Mouse (Mus musculus) cortical plate, adult 2 months (tissue): Measurements from ENCODE around the gene Pabpc6.

ENCODE experiments used
- CTCF ChIP-seq: fragments of 200-500 bp; IDR thresholded peaks from 2 replicates; pipeline ENCODE4 v1.5.1; 2011; ENCODE audit warnings: mild to moderate bottlenecking, control low read depth, low read length; ENCODE audit not compliant: insufficient read depth; ENCODE audit errors: extremely low read depth
- POLR2A ChIP-seq: fragments of 200-500 bp; IDR thresholded peaks from 2 replicates; pipeline ENCODE4 v1.6.1; 2011; ENCODE audit warnings: mild to moderate bottlenecking, low read length, control low read depth; ENCODE audit not compliant: insufficient read depth; ENCODE audit errors: extremely low read depth

DNA sequence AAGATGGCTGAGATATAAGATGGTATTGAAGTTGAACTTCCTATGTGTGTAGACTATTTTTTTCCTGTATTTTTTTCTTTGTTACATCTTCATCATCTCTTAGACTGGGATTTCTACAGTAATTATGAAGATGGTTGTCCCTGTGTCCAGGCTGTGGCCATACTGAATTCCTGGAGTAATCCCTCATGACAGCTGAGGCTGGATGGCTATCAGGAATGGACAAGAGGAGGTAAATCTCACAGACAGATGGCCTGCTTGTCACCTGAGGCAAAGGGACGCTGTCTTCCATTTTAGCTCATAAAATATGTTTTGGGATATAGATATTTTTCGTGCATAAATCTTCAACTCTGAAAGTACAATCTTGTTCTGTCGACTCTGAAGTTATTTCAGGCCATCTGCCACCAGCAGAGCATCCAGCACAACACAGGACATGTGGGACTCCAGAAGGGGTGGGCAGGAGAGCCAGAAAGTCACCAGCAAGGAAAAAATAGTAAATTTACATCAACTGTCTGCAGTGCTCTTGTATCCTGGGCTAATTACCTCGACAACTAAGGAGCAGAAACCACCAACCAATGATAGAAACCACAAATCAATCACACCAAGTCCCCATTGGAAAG lies 14.1 kb upstream of the Pabpc6 start:
- no peak for TF ChIP-seq POLR2A
- TF ChIP-seq CTCF, result no peak
